Mouse (Mus musculus): ENCODE data around the gene Tnfrsf25.

Tnfrsf25 gene

DNA sequence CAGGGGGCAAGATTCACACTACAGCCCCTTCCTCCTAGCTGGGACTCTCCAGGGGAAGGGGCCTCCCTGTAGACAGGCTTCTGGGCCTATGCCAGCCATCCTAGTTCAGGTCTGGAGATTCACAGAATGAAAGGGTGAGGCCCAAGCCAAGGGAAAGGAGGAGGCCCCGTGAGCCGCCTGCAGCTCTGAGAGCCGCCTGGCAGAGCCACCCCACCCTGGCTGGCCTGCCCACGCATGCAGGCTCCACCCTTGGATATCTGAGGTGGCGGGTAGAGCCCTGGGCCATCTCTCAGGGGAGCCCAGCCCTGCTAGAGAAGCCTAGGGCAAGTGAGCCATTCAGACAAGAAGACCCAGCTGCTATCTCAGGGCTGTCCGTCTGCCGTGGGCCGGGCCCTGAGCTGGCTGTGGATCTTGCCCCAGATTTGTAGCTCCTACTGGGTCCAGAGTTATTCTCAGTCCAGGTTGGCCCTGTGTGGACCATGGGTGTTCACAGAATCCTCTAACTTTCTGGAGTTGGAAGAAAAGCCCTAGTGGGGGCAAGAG lies 22.9 kb upstream of the Tnfrsf25 start:
- no peak for DNase-seq (ENCODE audit: low spot score in 2 of 2)

DNA sequence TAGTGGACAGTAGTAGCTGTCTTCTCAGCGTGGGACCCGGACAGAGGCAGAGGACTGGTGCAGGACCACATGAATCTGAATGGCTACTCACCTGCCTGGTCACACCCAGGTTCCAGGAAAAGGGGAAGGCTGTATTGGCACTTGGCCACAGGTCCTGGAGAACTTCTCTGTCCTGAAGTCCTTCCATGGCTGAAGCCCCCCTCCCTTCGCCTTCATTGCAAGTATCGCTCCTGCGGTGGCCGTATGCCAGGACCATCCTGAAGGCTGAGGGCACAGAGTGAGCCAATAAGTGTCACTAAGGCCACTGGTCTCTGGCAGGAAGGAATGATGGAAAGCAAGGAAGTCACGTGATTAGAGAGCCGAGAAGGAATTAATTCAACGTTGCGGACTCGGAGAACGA lies 21.5 kb upstream of the Tnfrsf25 start:
- no peak for DNase-seq (ENCODE audit: low spot score in 2 of 2)

DNA sequence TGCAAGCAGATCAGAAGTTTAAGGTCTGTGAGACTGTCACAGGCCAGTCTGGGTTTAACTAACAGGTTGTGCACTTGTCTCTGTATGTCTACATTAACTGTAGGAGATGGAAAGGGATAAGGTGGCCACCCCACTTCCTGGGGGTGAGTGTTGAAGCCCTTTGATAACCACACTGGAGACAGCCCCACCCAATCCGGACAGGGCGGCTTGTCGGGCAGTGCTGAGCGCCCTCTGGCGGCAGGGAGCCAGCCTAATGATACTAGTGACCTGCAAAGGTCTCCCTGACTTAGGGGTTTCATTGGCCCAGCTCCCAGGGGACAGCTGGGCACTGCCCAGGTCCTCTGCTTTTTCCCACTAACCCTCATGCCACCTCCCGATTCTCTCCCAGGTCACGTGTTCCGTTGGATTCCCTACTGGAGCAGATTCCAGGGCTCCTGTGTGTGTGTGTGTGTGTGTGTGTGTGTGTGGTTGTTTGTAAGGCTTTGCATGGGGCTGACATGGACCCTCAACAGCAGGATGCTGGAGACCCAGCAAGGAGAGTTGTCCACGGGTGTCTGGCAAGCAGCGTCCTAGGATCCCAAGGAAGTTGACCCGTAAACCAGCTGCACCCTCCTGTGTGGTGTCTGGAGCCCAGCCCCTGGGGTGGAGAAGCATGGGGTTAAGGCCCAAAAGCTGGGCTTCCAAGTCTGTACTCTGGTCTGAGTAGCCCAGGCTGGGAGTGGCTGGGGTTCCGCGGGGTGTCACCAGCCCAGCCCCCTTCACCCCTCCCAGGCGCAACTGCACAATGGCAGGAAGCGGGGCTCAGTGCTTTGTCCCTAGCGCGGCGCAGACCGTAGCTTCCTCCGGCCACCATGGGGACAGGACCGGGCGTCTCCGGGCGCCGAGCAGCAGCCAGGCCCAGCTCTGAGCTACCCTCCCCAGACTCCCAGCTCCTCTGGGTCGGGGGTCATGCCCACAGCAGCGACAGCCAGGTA lies 19.5 kb upstream of the Tnfrsf25 start:
- no peak for DNase-seq (ENCODE audit: low spot score in 2 of 2)

DNA sequence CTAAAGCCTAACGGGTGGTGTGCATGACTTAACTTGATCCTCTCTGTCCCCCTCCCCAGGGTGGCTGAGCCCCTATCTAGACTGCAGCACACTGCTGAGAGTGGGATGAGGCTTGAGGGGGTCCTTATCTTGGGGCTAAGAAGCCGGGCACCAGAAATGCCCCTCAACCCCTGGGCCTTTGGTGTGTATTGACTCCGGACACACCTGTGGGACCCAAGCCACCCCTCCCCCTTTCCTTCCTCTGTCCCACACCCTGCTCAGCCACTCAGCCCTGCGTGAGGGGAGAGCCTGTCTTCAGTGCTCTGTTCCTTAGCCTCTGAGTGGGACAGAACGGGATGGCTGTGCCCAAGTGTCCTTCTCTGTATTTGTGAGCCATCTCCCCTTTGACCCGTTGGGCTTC lies 18.8 kb upstream of the Tnfrsf25 start:
- no peak for DNase-seq (ENCODE audit: low spot score in 2 of 2)

DNA sequence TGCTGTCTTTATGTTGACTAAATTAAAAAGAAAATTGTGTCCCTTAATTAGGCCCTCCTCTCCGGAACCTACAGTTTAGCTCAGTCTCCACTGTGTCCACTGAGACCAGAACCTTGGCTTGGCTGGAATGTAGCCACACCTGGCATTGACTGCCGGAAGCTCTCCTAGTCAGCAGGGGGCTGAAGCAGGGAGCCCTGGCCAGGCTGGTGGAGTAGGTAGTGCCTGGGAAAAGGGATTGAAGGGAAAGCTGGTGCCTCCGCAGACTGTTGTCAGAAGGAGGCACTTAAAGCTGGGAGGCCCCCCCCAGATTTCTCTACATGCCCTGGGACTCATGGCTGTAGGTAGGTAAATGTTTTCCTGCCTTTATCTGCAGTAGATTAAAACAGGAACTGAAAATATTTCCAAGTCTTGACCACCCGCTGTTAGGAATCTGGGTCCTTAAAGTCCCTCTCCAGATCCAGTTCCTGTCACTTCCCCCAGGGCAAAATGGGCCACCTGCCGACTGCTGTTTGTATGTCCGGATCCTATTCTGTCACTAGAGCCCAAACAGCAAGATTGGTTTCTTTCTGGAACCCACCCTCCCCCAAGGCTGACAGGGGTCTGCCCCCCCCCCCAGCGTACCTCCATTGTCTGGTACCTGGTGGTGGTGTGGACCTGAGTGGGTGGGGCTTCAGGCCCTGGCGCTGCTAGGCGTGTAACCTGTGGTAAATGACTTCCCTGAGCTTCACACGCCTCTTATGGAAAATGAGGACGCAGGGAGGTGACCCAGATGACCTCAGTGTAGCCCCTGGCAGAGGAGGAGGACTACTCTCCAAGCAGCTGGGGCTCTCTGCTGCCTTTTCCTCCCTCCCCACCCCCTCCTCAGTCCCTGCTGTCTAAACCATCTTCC lies 17.6 kb upstream of the Tnfrsf25 start:
- DNase-seq (ENCODE audit: low spot score in 2 of 2), result no peak

DNA sequence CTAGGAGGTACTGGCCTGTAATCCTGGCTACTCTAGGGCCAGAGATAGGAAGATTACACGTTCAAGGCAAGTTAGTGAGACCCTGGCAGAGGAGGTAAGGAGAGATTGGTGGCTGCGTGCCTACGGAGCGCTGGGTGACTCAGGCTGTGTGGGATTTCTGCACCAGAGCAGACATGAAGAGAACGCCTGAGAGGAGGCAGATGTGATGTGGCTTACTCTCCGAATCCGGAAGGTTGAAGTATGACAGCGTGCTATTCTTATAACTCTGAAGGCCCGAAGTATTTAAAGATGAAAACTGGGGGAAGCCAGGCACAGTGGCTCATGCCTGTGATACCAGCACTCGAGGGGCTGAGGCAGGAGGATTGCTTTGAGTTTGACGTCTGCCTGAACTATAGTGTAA lies 15.2 kb upstream of the Tnfrsf25 start:
- peak in 1 of 2 experiments; percentile 66 for DNase-seq (ENCODE audit: low spot score in 2 of 2)

DNA sequence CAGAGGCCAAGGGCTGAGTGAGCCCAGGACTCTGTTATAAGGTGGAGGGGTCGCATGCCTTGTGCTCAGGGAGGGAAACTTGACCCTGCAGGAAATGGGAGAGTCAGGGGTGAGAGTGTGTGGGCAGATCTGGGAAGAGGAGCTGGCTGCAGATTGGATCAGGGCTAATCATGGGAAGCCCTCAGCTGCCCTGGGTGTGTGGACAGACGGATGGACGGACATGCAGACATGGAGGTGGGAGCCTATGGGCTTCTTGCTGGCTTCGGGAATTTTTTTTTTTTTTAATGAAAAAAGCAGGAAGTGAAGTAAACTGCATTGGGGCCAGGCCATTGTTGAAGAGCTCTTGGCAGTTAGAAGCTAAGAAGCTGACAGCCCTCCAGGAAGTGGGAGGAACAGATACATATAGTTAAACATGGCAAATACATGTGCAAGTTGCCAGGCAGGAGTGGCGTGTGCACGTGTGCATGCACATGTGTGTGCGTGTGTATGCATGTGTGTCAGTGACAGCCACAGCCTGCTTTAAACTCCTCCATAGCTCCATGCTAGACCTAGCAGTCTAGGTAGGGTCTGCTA lies 14.6 kb upstream of the Tnfrsf25 start:
- DNase-seq (ENCODE audit: low spot score in 2 of 2), result no peak

DNA sequence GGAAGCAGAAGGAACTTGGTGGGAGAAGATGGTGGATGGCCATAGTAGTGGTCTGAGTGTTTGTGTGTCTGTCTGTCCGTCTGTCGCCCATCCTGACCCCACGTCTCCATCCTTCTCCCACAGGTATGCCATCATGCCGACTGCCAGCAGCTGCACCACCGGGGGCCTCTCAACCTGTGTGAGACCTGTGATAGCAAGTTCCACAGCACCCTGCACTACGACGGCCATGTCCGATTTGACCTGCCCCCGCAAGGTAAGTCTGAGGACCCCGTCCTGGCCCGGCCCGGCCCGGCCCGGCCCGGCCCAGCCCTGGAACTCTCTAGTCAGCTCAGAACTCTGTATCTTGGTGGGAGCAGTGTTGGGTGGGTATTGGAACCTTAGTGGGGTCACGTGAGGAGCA lies 13.8 kb upstream of the Tnfrsf25 start:
- DNase-seq (ENCODE audit: low spot score in 2 of 2), result no peak

DNA sequence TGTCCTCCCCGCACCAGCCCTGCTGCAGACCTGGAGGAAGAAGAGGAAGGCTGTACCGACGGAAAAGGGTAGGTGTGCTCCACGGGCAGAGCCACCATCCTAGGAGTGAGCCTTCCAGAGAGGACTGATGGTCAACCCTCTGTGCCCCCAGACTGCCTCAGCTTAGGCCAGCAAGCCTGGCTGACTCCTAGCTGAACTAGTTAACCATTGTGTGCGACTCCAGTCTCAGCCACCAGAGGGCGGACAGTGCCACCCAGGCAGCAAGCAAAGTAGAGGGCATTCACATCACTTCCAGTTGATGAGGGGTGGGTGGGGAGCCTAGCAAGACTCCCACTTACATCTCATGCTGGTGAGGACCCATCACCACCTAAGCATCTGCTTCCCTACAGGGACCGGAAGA lies 12.7 kb upstream of the Tnfrsf25 start:
- peak in 1 of 2 experiments; percentile 73 for DNase-seq (ENCODE audit: low spot score in 2 of 2)

DNA sequence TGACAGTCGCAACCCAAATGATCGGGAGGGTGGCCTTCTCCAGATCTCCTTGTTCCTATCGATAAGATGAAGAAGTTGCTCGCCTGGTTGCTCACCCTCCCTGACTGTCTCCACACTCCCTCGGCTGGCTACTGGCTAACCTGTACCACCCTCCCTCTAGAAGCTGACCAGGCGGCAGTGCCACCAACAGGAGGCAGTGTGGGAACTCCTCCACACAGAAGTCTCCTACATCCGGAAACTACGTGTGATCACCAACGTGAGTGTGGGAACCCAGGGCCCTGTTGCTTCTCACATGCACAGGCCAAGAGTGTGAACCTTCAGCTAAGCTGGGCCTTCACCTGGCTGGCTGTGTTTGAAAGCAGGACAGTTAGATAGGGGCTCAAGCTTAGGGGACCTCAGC lies 9.0 kb upstream of the Tnfrsf25 start:
- no peak for DNase-seq (ENCODE audit: low spot score in 2 of 2)

DNA sequence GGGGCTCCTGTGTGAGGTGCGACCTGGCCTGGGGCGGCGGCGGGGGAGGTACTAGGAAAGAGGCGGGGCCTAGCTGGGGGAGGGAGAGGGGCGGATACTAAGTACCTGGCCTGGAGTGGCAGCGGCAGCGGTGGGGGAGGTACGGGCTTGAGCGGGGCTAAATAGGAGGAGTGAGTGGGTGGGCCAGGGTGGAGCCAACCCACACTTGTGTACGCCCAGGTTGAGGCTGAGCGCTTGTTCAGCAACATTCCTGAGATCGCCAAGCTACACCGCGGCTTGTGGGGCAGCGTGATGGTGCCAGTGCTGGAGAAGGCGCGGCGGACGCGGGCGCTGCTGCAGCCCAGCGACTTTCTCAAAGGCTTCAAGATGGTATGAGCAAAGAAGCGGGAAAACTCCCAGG lies 8.2 kb upstream of the Tnfrsf25 start:
- DNase-seq (ENCODE audit: low spot score in 2 of 2), result no peak

DNA sequence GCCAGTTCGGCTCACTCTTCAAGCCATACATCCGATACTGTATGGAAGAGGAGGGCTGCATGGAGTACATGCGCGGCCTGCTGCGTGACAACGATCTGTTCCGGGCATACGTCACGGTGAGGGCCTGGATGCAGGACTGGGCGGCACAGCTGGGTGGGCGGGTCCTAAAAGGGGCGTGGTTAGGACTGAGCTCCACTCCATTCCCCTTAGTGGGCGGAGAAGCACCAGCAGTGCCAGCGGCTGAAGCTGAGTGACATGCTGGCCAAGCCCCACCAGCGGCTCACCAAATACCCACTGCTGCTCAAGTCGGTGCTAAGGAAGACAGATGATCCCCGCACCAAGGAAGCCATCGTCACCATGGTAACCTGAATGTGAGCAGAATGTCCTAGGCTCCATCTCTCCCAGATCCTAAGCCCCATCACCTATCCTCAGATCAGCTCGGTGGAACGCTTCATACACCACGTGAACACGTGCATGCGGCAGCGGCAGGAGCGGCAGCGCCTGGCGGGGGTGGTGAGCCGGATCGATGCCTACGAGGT lies 7.7 kb upstream of the Tnfrsf25 start:
- DNase-seq (ENCODE audit: low spot score in 2 of 2), result peak; percentile 57 to 67

DNA sequence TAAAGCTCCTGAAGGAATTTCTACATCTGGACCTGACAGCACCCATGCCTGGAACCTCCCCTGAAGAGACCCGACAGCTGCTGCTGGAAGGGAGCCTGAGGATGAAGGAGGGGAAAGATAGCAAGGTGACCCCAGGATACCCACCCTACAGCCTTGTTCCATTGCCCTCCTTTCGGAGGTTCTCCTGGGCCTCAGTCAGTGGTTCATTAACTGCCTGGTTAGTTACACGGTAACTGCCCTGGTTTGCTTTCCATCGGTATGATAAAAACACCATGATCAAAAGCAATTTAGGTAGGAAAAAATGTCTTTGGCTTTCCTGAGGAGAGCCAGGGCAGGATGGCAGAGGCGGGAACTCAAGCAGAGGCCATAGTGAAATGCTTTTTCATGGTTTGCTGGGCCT lies 7.1 kb upstream of the Tnfrsf25 start:
- no peak for DNase-seq (ENCODE audit: low spot score in 2 of 2)

DNA sequence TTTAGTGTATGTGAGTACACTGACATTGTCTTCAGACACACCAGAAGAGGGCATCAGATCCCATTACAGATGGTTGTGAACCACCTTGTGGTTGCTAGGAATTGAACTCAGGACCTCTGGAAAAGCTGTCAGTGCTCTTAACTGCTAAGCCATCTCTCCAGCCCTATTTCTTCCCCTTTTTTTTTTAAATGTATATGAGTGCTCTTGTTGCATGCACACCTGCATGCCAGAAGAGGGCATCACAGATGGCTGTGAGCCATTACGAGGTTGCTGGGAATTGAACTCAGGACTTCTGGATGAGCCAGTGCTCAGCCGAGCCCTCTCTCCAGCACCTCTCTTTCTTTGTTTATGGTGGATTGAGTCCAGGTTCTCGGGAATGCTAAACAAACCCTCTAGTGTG lies 6.2 kb upstream of the Tnfrsf25 start:
- DNase-seq (ENCODE audit: low spot score in 2 of 2), result no peak

DNA sequence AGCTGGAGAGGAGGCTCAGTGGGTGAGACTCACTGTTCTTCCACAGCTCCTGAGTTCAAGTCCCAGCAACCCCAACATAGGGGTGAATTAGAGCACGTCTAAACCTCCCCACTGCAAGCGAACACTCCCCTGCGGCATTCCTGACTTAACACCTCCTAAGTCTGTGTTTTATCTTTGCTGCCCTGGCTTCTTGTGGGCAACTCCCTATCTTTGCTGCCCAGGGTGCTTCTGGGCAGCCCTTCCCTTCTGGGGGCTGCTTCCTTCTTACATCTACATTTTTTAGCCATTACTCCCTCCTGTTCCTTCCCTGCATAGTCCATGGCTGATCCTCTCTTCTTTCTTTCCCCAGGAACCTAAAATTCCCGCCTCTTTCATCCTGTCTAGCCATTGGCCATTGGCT lies 5.0 kb upstream of the Tnfrsf25 start:
- no peak for DNase-seq (ENCODE audit: low spot score in 2 of 2)

DNA sequence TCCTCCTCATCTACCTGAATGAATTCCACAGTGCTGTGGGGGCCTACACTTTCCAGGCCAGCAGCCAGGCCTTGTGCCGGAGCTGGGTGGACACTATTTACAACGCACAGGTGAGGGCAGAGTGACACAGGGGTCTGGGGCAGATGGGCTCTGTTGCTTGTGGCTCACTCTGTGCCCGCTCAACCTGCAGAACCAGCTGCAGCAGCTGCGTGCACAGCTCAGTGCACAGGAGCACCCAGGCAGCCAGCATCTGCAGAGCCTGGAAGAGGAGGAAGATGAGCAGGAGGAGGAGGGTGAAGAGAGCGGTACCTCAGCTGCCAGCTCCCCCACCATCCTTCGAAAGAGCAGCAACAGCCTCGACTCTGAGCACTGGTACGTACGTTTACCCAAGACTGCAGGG lies 3.4 kb upstream of the Tnfrsf25 start:
- no peak for DNase-seq (ENCODE audit: low spot score in 2 of 2)

DNA sequence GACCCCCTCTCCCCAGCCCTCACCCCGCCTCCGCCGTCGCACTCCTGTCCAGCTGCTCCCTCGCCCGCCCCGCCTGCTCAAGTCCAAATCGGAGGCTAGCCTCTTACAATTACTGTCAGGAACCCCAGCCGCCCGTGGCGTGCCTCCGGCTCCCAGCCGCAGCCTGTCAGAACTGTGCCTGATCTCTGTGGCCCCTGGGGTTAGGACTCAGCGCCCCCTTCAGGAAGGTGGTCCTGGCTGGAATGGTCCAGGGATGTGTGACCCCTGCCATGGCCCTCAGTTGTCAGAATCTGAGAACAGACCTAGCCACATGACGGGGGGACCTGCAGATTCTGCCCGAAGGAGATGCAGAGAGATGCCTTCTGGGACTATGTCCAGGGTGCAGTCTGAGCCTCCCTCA lies 1.7 kb upstream of the Tnfrsf25 start:
- DNase-seq (ENCODE audit: low spot score in 2 of 2), result no peak

DNA sequence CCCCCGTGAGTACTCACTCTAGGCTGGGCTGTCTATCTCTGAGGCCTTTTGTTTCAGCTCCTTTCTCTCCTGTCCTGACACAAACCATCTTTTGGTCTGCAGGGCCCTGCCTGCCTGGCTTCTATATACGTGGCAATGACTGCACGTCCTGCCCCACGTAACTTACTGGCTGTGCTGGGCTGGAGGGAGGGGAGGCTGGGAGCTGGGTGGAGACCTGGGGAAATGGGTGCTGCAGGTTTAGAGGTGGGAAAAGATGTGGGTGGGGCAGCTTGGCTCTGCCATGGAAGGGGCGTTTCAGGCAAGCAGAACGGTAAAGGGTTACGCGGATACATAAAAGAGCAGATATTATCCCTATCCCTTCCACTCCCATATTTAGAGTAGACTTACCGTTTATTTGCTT lies 1.8 kb downstream of the Tnfrsf25 start:
- no peak for DNase-seq (ENCODE audit: low spot score in 2 of 2)

DNA sequence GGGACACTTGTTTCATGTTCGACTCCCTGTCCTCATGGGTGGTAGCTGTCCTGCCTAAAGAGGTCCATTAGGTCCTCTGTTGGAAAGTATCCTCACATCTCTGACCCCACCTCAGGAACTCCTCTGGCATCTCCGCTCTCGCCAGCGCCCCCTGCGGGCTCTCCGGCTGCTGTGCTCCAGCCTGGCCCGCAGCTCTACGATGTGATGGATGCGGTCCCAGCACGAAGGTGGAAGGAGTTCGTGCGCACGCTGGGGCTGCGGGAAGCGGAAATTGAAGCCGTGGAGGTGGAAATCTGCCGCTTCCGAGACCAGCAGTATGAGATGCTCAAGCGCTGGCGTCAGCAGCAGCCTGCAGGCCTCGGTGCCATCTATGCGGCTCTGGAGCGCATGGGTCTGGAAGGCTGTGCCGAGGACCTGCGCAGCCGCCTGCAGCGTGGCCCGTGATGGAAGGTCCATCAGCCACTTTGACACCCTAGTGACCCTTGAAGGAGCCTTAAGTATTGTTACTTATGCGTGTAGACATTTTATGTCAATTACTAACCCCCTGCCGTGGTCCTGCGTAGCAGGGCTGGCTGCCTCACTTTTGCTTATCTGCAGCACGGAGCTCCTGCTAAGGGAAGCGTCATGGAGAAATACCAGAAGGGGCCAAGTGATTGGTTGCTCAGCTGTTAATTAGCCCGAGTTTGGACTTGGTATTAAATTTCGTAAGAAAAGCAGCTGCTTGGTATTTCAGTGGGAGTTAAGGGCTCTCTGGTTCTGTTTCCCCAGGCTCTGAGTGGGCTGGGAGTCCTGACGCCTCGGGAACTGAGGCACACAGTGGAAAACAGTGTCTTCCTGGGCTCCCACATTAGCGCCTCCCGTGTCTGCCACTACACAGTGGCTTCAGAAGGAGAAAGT lies 3.9 kb downstream of the Tnfrsf25 start:
- DNase-seq (ENCODE audit: low spot score in 2 of 2), result no peak

DNA sequence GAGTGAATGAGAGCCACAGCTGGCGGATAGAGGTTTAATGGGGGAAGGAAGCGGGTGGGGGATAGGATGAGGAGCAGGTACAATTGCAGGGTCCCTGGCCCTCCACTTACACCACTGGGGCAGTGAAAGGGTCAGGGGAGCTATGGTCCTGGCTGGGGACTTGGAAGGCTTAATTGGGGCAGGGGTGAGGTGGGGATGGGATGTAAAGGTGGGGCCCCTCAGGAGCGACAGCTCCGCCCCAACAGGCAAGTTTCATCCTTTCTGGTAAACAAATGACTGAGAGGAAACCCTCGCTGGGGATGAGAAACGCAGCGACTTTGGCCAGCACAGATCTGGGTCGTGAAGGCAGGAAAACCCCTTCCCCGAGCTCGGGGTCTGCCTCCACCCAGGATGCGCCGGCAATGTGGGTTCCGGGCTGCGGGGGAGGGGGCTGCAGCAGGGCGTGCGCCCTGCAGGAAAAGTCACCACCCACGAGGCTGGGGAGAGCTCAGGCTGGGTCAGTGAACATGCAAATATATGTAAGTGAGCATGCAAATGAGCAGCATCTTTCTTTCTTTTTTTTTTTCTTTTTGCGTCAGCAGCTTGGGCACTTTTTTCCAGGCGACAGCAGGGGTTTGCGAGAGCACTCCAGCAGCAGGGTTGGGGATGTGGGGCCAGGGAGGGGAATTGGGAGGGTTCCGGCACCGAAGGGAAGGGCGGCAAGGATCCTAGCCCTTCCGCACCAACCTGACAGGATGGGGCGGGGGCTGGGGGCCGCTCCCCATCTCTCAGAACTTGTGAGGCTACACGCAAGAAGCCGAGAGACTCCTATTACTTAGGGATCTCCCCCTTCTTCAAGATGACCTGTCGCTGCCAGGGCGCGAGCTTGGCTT lies 4.8 kb downstream of the Tnfrsf25 start:
- no peak for DNase-seq (ENCODE audit: low spot score in 2 of 2)

Measured in frontal cortex, postnatal 14 days (tissue).